Mouse (Mus musculus): ENCODE measurements at regions not wholly inside any gene's neighbourhood (a gene's known extent, or its start where the extent isn't known, plus 50 kb on each side); places are given as distances from the start of the nearest gene placed in this dataset.

- DNase-seq (ENCODE audit: low spot score) = no peak
Observed at GRCm38 (mm10) chr5:111897568-111897967, 163.8 kb downstream of the Gm26897 start.

GRCm38 (mm10) chr5:111898482-111898881, 164.8 kb downstream of the Gm26897 start:
- no peak for DNase-seq (ENCODE audit: low spot score)

- DNase-seq (ENCODE audit: low spot score) = no peak
Observed at GRCm38 (mm10) chr5:111901197-111901596, 167.5 kb downstream of the Gm26897 start.

GRCm38 (mm10) chr5:111901678-111902077, 168.0 kb downstream of the Gm26897 start:
- peak; percentile 19 for DNase-seq (ENCODE audit: low spot score)

DNA sequence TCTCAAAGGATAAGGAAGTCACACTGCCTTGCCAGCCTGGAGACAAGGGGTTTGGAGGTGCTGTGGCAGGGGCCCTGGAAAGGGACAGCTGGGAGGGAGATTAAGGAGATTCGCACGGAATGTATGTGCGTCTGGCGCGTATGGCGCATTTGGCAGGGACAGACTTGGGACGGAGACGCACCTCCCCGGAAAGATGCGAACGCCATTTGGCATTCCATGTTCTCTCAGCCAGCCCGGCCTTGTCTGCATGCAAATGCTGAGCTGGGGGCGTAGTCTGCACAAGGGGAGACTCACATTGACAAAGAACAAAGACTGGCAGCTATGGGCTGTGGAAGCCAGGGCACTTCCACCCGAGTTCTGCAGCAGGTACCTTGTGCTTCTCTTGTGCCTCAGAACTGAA, 174.4 kb downstream of the Gm26897 start:
- no peak for DNase-seq (ENCODE audit: low spot score)

DNA sequence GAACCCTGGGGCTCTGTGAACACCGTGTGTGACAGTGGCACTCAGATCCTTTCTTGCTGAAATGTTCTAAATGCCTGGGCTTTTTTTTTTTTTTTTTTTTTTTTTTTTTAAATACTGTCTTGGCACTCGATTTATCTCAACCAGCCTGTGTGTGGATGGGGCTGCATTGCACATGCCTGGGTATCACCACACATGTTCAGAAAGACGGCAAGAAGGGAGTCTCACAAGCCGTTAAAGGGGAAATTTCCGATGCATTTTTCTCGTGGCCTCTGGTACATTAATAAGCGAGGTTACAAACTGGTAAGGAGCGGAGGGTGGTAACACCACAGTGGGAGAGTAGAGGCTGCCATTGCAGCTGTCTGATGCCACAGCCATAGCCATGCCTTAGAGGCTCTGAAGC, 176.8 kb downstream of the Gm26897 start:
- no peak for DNase-seq (ENCODE audit: low spot score)

DNA sequence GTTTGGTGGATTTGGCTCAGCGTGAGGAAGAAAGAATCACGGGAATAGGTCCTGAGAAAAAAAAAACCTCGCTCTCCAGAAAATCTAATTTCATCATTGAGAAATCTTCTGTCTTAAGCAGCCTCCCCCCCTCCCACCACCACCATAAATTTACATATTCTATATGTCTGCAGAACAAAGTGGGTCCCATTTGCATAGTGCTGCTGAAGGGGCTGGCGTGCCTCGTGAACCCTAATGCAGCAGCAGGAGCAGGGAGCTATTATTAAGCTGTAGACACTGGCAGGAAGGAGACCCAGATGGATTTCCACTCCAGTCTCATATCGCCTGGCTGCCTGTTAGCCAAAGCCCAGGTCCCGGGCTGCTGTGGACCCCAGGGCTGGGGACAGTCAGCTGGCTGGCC, 179.6 kb downstream of the Gm26897 start:
- DNase-seq (ENCODE audit: low spot score) = no peak

- DNase-seq (ENCODE audit: low spot score) = no peak
Observed at GRCm38 (mm10) chr5:111914296-111914695, 180.6 kb downstream of the Gm26897 start.

DNA sequence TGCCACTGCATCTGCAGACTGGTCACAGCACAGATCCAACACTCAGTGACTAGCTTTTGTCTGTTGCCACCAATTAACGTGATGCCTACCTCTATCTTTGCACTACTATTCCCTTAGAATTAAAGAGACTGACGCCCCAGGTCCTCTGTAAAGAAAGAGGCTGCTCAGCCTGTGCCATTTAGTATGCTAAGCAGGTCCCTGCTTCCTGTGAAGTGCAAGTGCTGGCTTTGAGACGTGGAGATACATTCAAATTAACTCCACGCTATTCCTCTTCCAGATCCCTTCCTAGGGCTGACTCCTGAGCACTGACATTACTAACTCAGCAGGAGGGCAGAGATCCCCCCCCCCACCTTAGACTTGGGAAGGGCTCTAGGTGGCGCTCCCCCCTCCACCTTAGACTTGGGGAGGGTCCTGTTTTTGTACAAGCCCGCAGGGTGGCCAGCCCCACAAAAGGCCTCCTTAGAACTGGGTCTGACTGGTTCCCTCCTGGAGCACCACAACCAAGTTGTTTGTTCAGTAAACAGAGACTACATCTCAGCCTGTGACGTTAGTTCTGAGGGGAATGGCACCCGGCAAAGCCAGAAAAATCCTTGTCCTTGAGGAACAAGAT, 184.0 kb downstream of the Gm26897 start:
- no peak for DNase-seq (ENCODE audit: low spot score)

- no peak for DNase-seq (ENCODE audit: low spot score)
Observed at GRCm38 (mm10) chr5:111918888-111919287, 185.2 kb downstream of the Gm26897 start.

GRCm38 (mm10) chr5:111922991-111923701, 189.4 kb downstream of the Gm26897 start:
- DNase-seq (ENCODE audit: low spot score) = no peak

DNA sequence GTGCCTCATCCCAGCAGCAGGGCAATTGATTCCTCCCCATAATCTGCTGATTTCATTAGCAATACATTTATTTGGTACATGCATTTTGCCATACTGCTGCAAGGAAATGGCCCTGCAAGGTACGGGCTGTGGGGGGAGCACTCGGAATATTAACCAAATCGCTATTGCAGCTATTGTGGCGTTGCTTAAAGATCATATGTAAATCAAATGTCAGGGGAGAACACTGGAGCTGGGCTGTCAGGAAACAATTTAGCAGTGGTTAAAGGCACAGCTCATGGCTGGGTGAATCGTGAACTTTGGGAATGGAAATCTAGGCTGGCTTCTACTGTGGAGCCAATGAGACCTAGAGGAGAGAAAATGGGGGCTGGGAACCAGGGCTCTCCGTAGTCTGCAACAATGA, 192.0 kb downstream of the Gm26897 start:
- no peak for DNase-seq (ENCODE audit: low spot score)

DNA sequence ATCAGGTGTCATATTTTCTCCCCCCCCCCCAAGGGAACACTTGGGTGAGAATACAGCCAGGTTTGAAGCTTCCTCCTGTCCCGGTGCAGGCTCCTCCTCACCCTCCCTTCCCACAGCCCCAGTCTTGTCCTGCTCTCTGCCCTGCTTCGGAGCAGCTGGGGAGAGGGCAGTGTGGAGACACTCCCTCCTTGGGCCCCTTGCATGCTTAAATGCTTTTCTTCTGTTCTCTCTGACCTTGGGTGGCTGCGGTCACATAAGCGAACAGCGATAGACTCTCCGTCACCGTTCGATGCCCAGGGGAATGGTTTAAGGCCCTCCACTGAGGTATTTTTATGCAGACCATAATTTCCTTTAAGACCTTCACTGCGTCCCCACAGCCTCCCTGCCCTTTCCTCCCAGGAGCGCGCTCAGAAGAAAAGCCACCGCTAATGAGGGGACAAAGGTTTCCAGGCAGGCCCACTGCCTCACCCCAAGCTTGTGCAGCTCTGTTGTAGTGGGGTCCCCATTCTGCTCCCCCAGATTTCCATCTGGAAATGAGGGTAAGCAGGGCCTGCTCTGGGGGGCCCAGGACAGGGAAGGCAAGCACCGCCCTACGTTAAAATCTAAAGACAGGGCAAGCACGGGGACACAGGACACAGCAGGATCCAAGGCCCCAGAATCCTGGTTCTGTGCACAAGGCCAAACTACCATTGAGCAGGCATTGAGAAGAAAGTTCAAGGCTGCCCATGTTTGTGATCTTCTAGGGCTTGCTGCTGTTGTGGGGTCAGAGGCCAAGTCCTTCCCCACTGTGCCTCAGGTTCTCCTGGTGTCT, 195.7 kb downstream of the Gm26897 start:
- no peak for DNase-seq (ENCODE audit: low spot score)

- no peak for DNase-seq (ENCODE audit: low spot score)
Observed at GRCm38 (mm10) chr5:111929991-111930339, 196.2 kb downstream of the Gm26897 start.

DNA sequence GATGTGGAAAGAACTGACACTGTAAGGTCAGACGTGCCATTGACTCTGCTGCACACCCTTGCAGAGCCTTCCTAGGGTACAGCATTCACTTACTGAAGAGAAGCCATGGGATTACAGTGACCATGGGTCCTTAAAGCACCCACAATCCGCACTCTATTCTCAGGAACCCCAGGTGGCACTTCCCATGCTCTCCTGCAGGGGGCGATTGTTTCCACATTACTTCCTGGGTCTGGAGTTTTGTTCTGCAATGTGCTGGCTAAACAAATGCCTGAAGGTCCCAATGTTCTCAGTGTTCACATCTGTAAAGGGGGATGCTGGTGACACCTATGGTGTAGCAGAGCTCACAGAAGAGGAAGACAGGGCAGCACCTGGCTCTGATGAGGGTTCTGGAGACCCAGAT, 198.0 kb downstream of the Gm26897 start:
- no peak for DNase-seq (ENCODE audit: low spot score)

GRCm38 (mm10) chr5:111935381-111936134, 201.8 kb downstream of the Gm26897 start:
- no peak for DNase-seq (ENCODE audit: low spot score)

- no peak for DNase-seq (ENCODE audit: low spot score)
Observed at GRCm38 (mm10) chr5:111941831-111942230, 208.1 kb downstream of the Gm26897 start.

- no peak for DNase-seq (ENCODE audit: low spot score)
Observed at GRCm38 (mm10) chr5:111942792-111943191, 209.1 kb downstream of the Gm26897 start.

DNA sequence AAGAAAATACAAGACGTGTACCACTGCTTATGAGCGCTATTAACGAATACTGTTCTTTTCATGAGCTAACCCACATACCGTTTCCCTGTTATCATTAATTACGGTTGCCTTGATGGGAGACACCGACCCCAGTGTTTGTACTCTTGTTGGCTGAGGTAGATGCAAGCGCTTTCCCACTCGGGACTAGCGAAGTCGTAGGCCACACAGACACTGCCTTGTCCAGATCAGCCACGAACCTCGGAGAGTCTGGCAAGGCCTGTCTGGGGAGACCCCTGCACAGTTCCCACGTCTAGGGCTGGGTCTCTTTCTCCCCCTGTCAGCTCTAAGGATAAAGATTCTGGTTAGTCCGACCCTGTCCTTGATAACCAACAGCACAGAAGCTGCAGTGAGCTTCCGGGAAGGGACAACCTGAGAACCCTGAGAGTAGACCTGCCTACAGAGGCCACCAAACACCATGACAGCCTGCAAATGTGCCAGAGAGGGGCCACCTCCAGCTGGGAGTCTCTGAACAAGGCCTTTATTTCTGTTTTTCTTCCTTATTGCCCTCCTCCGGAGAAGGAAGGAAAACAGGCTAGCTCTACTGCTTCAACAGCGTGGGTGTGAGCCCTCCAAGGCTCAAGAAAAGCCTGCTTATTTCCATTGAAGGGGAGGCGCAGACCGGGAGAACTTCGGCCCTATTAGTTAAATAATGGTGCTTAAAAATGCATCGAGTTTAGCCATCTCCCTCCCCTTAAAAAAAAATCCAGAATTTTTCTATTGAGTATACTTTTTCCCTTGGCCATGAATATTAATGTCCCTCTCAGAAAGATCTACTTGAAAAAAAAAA, 209.8 kb downstream of the Gm26897 start:
- no peak for DNase-seq (ENCODE audit: low spot score)

DNA sequence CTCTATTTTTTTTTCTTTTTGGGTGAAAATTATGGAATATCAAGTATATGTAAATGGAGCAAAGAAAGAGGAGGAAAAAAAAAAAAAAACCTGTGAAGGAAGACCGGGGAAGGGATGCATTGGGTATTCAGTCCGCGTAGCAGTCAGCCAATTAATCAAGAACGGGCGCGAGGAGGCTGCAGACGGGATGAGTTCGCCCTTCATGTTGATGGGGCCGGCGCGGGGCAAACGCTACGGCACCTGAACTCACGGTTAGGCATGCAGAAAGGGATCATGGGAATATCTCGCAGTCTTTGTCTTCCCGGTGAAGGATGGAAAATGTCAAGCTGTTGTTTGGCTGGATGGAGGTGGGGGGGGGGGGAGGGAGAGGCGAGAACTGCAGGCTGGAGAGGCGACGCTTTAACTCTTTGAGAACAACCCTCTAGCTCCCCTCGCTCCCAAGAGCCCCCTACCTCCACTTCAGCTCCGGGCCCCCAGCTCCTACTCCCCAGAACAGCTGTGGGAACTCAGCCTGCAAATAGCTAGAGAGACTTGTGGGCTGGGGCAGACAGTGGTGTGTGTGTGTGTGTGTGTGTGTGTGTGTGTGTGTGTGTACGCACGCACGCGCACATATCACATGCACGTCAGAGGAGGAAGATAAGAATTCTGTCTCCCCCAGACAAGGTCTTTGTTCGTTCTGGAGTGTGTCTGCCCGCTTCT, 210.7 kb downstream of the Gm26897 start:
- DNase-seq (ENCODE audit: low spot score) = no peak

GRCm38 (mm10) chr5:111944972-111945285, 211.2 kb downstream of the Gm26897 start:
- DNase-seq (ENCODE audit: low spot score) = no peak
